Mouse (Mus musculus) intestine, embryonic 14.5 days (tissue): Measurements from ENCODE around the gene Kcnb1. TPM values are rescaled to one million over a fixed set of nuclear protein-coding genes. Genes with fewer than 3 reads are reported as not detected.

Experiments
- ATAC-seq: fragments of 200-750 bp; cut with Nextera tagmentation; replicated peaks from 2 replicates; pipeline ENCODE4 v1.8.0; 2017; ENCODE audit warnings: low read depth, moderate number of reproducible peaks, moderate TSS enrichment, moderate library complexity; ENCODE audit not compliant: low FRiP score, low TSS enrichment
- DNase-seq: peaks from one replicate; pipeline ENCODE4 v3.0.0-alpha.2; 2018; ENCODE audit warnings: low spot score
- H3K27ac ChIP-seq: fragments of 300-500 bp; sonication (generic); 2 replicates; pipeline ENCODE4 v1.5.1; 2014; ENCODE audit warnings: low read depth, mild to moderate bottlenecking, control low read depth
- H3K27me3 ChIP-seq: fragments of 300-500 bp; sonication (generic); replicated peaks from 2 replicates; pipeline ENCODE4 v1.6.1; 2014; ENCODE audit warnings: low read length, control low read depth; ENCODE audit not compliant: control insufficient read depth, insufficient read depth
- H3K36me3 ChIP-seq: fragments of 300-500 bp; sonication (generic); 2 replicates; pipeline ENCODE4 v1.6.1; 2014; ENCODE audit warnings: low read length, control low read depth; ENCODE audit not compliant: control insufficient read depth, insufficient read depth
- H3K4me1 ChIP-seq: fragments of 300-500 bp; sonication (generic); replicated peaks from 2 replicates; pipeline ENCODE4 v1.6.1; 2014; ENCODE audit warnings: low read length, control low read depth, mixed read lengths; ENCODE audit not compliant: control insufficient read depth, insufficient read depth
- H3K4me2 ChIP-seq: fragments of 300-500 bp; sonication (generic); 2 replicates; pipeline ENCODE4 v1.6.1; 2014; ENCODE audit warnings: low read length
- H3K4me3 ChIP-seq: fragments of 300-500 bp; sonication (generic); 2 replicates; pipeline ENCODE4 v1.5.1; 2014; ENCODE audit warnings: low read depth, low read length, control low read depth, mixed read lengths
- H3K9ac ChIP-seq: fragments of 300-500 bp; sonication (generic); 2 replicates; pipeline ENCODE4 v1.6.1; 2014; ENCODE audit warnings: mild to moderate bottlenecking, low read length
- H3K9me3 ChIP-seq: fragments of 300-500 bp; sonication (generic); 2 replicates; pipeline ENCODE4 v1.6.1; 2016; ENCODE audit warnings: low read length, control low read depth; ENCODE audit not compliant: control insufficient read depth
- WGBS: fragments of 180-500 bp; shearing (Covaris S2); extraction: QIAGEN DNeasy Blood & Tissue Kit; methylation state at CpG from one replicate; pipeline ENCODE4 v1.1.7; 2014; 5-methylcytosine and 5-hydroxymethylcytosine counted together
- polyA plus RNA-seq: library from polyadenylated mRNA; unstranded; fragments of >200 nt; fragmentation: Nextera tagmentation; extraction: Ambion mirVana; gene quantifications from 2 replicates; pipeline ENCODE4 v1.2.1, GENCODE M21; 2014

The Kcnb1 gene
- polyA plus RNA-seq, 1 experiment from 2014 or later = 1.9 TPM

GRCm38 (mm10) chr2:167186003-167186402 lies 4.0 kb downstream of the Kcnb1 start:
- no peak overlapping the region for H3K27ac ChIP-seq
- no peaks in the 10 kb centered on the region for H3K9me3 ChIP-seq
- no peak overlapping the region for H3K4me3 ChIP-seq
- peaks cover 27% of the 10 kb centered on the region for H3K27me3 ChIP-seq
- no peak overlapping the region for H3K9ac ChIP-seq
- WGBS = 54% methylated on average over 13 of the region's 13 CpGs
- no peak for DNase-seq
- ATAC-seq = no peak
- no peaks in the 10 kb centered on the region for H3K36me3 ChIP-seq
- H3K4me1 ChIP-seq = peaks cover 10% of the 10 kb centered on the region
- H3K4me2 ChIP-seq = no peak overlapping the region

- no peaks in the 10 kb centered on the region for H3K36me3 ChIP-seq
- no peak for ATAC-seq
- no peak overlapping the region for H3K4me2 ChIP-seq
- H3K27me3 ChIP-seq = peaks cover 22% of the 10 kb centered on the region
- no peak for DNase-seq
- peaks cover 10% of the 10 kb centered on the region for H3K4me1 ChIP-seq
- no peak overlapping the region for H3K9ac ChIP-seq
- no peaks in the 10 kb centered on the region for H3K9me3 ChIP-seq
- no peak overlapping the region for H3K4me3 ChIP-seq
- no peak overlapping the region for H3K27ac ChIP-seq
- WGBS = 77% methylated on average over 2 of the region's 2 CpGs
Measured at GRCm38 (mm10) chr2:167185432-167185831, 4.5 kb downstream of the Kcnb1 start.

GRCm38 (mm10) chr2:167181662-167182389 lies 8.1 kb downstream of the Kcnb1 start:
- no peak overlapping the region for H3K9ac ChIP-seq
- ATAC-seq (no peak), DNase-seq (no peak)
- no peak overlapping the region for H3K4me2 ChIP-seq
- H3K4me1 ChIP-seq = no peaks in the 10 kb centered on the region; the same call in 1 of the 2 replicates
- H3K27me3 ChIP-seq = no peaks in the 10 kb centered on the region
- 84% methylated on average over 14 of the region's 14 CpGs for WGBS
- no peak overlapping the region for H3K27ac ChIP-seq
- no peaks in the 10 kb centered on the region for H3K36me3 ChIP-seq
- no peaks in the 10 kb centered on the region for H3K9me3 ChIP-seq
- H3K4me3 ChIP-seq = no peak overlapping the region

- Histone ChIP-seq H3K27ac (no peak overlapping the region), H3K4me1 (no peaks in the 10 kb centered on the region; the same call in 1 of the 2 replicates), H3K9me3 (no peaks in the 10 kb centered on the region), H3K4me3 (no peak overlapping the region), H3K4me2 (no peak overlapping the region), H3K27me3 (no peaks in the 10 kb centered on the region), H3K36me3 (no peaks in the 10 kb centered on the region), H3K9ac (no peak overlapping the region)
- DNase-seq (no peak), ATAC-seq (no peak)
- 78% methylated on average over 8 of the region's 8 CpGs for WGBS
Measured at GRCm38 (mm10) chr2:167181096-167181495, 8.9 kb downstream of the Kcnb1 start.

- no peaks in the 10 kb centered on the region for H3K36me3 ChIP-seq
- ATAC-seq (no peak), DNase-seq (no peak)
- no peak overlapping the region for H3K4me2 ChIP-seq
- no peaks in the 10 kb centered on the region for H3K9me3 ChIP-seq
- no peaks in the 10 kb centered on the region for H3K27me3 ChIP-seq
- no peak overlapping the region for H3K27ac ChIP-seq
- no peaks in the 10 kb centered on the region for H3K4me1 ChIP-seq
- 89% methylated on average over 10 of the region's 10 CpGs for WGBS
- no peak overlapping the region for H3K9ac ChIP-seq
- H3K4me3 ChIP-seq = no peak overlapping the region
Measured at GRCm38 (mm10) chr2:167179301-167179700, 10.7 kb downstream of the Kcnb1 start.

GRCm38 (mm10) chr2:167177231-167177641 lies 12.7 kb downstream of the Kcnb1 start:
- Histone ChIP-seq H3K9ac (no peak overlapping the region), H3K27me3 (no peaks in the 10 kb centered on the region), H3K4me2 (no peak overlapping the region), H3K9me3 (no peaks in the 10 kb centered on the region), H3K4me3 (no peak overlapping the region), H3K4me1 (no peaks in the 10 kb centered on the region), H3K27ac (no peak overlapping the region), H3K36me3 (no peaks in the 10 kb centered on the region)
- DNase-seq (no peak), ATAC-seq (no peak)
- 58% methylated on average over 10 of the region's 10 CpGs for WGBS

- no peak overlapping the region for H3K9ac ChIP-seq
- H3K9me3 ChIP-seq = no peaks in the 10 kb centered on the region
- no peak overlapping the region for H3K4me2 ChIP-seq
- H3K27ac ChIP-seq = no peak overlapping the region
- no peak overlapping the region for H3K4me3 ChIP-seq
- ATAC-seq (no peak), DNase-seq (no peak)
- no peaks in the 10 kb centered on the region for H3K4me1 ChIP-seq
- 92% methylated on average over 6 of the region's 6 CpGs for WGBS
- no peaks in the 10 kb centered on the region for H3K27me3 ChIP-seq
- no peaks in the 10 kb centered on the region for H3K36me3 ChIP-seq
Measured at GRCm38 (mm10) chr2:167175284-167175683, 14.7 kb downstream of the Kcnb1 start.

GRCm38 (mm10) chr2:167173051-167173875 lies 16.7 kb downstream of the Kcnb1 start:
- ATAC-seq (no peak), DNase-seq (no peak)
- WGBS = 66% methylated on average over 5 of the region's 5 CpGs
- H3K4me2 ChIP-seq = no peak overlapping the region
- no peaks in the 10 kb centered on the region for H3K27me3 ChIP-seq
- no peaks in the 10 kb centered on the region for H3K36me3 ChIP-seq
- peak overlapping the region; percentile 55 for H3K27ac ChIP-seq
- peaks cover under 1% of the 10 kb centered on the region; the same call in 1 of the 2 replicates for H3K4me1 ChIP-seq
- no peak overlapping the region for H3K9ac ChIP-seq
- H3K4me3 ChIP-seq = no peak overlapping the region
- H3K9me3 ChIP-seq = no peaks in the 10 kb centered on the region
